Comparison of ENCODE assay signal across 17 mouse cellular contexts in the genomic region with DNA sequence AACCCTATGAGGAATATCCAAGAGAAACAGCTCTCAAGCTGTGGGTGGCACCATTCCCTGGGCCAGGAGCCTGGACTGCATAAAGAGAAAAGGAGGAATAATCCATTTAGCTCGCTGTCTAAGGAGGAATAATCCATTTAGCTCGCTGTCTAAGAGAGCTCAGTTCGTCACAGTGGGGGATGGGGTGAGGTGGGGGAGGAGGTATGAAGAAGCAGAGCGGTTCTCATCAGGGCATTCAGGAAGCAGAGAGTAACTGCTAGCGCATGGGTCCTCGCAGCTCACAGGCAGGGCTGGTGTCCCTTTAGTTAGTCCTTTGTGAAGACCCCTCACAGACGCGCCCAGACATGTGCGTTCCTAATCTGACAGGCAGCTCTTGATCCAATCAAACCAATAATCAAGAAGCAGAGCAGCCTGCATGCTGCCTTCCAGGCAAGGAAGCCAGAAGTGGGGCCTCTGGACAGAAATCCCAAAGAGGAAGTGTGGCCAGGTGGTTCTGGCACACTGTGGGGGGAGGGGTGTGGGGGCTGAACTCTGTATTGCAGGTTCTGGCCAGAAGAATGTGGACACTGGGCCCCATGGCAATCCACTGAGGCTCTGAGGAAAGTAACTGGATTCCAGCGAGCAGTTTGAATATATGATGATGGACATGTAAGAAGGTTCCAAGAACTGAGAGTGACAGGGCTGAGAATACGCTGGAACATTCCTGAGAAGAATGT. TPM values are rescaled to one million over a fixed set of nuclear protein-coding genes. Genes with fewer than 3 reads are reported as not detected.
DNase-seq lines count a peak whose midpoint lies in the region; ATAC-seq and TF ChIP-seq lines count a peak whose summit lies in the region.
"Had no signal": no experiment of that assay in that cellular context is flagged by ENCODE, and none has a peak within 500 bp of the region (broad histone marks: within the 10 kb centered on the region; RNA-seq: fewer than 3 reads in every experiment).

No protein-coding gene starts in this region.

- H3K4me3 ChIP-seq in midbrain, embryonic 12.5 days: no peak overlapping the region
- no peak overlapping the region for H3K4me3 ChIP-seq in midbrain, postnatal 0 days (ENCODE audit: low read depth, low read length)
- H3K4me3 ChIP-seq in embryonic facial prominence, embryonic 15.5 days (replicated peaks): no peak overlapping the region
- H3K4me3 ChIP-seq in forebrain, embryonic 11.5 days (ENCODE audit: low read depth, low read length): no peak overlapping the region
- H3K4me3 ChIP-seq: erythroblast, embryonic 14.5 days; heart, embryonic 15.5 days had no signal

- H3K27me3 ChIP-seq in midbrain, embryonic 12.5 days: peaks cover 38% of the 10 kb centered on the region
- no peaks in the 10 kb centered on the region for H3K27me3 ChIP-seq in midbrain, postnatal 0 days (ENCODE audit: insufficient read depth, low read length)
- no peaks in the 10 kb centered on the region for H3K27me3 ChIP-seq in embryonic facial prominence, embryonic 15.5 days
- H3K27me3 ChIP-seq in forebrain, embryonic 11.5 days (ENCODE audit: control insufficient read depth, insufficient read depth, low read length): no peaks in the 10 kb centered on the region
- H3K27me3 ChIP-seq: heart, embryonic 15.5 days had no signal

- H3K4me1 ChIP-seq in midbrain, embryonic 12.5 days: peaks cover 8% of the 10 kb centered on the region; the same call in 1 of the 2 replicates
- no peaks in the 10 kb centered on the region for H3K4me1 ChIP-seq in midbrain, postnatal 0 days (ENCODE audit: insufficient read depth, low read length)
- H3K4me1 ChIP-seq in embryonic facial prominence, embryonic 15.5 days: 0 out of 2 replicates have a peak, but pooled peaks cover 5% of the 10 kb centered on the region
- no peaks in the 10 kb centered on the region for H3K4me1 ChIP-seq in forebrain, embryonic 11.5 days (replicated peaks; ENCODE audit: control insufficient read depth, insufficient read depth, low read length)
- H3K4me1 ChIP-seq: heart, embryonic 15.5 days had no signal

- no peak overlapping the region for H3K9ac ChIP-seq in midbrain, embryonic 12.5 days (replicated peaks)
- H3K9ac ChIP-seq in midbrain, postnatal 0 days (replicated peaks; ENCODE audit: low read length, poor library complexity, severe bottlenecking): no peak overlapping the region
- no peak overlapping the region for H3K9ac ChIP-seq in embryonic facial prominence, embryonic 15.5 days
- no peak overlapping the region for H3K9ac ChIP-seq in forebrain, embryonic 11.5 days (ENCODE audit: low read length)
- H3K9ac ChIP-seq: heart, embryonic 15.5 days had no signal

- no peaks in the 10 kb centered on the region for H3K9me3 ChIP-seq in midbrain, embryonic 12.5 days
- H3K9me3 ChIP-seq in midbrain, postnatal 0 days (ENCODE audit: low read length): no peaks in the 10 kb centered on the region
- no peaks in the 10 kb centered on the region for H3K9me3 ChIP-seq in embryonic facial prominence, embryonic 15.5 days (replicated peaks)
- H3K9me3 ChIP-seq in forebrain, embryonic 11.5 days (ENCODE audit: control insufficient read depth, low read length): no peaks in the 10 kb centered on the region
- H3K9me3 ChIP-seq: heart, embryonic 15.5 days had no signal

- H3K36me3 ChIP-seq in midbrain, embryonic 12.5 days: no peaks in the 10 kb centered on the region
- H3K36me3 ChIP-seq in midbrain, postnatal 0 days (ENCODE audit: insufficient read depth, low read length): no peaks in the 10 kb centered on the region
- H3K36me3 ChIP-seq in embryonic facial prominence, embryonic 15.5 days: no peaks in the 10 kb centered on the region
- H3K36me3 ChIP-seq in forebrain, embryonic 11.5 days (ENCODE audit: control insufficient read depth, insufficient read depth, low read length): no peaks in the 10 kb centered on the region
- H3K36me3 ChIP-seq: heart, embryonic 15.5 days had no signal

- H3K4me2 ChIP-seq in midbrain, embryonic 12.5 days (replicated peaks): no peak overlapping the region
- H3K4me2 ChIP-seq in midbrain, postnatal 0 days (ENCODE audit: low read depth, low read length, poor library complexity, severe bottlenecking): no peak overlapping the region
- H3K4me2 ChIP-seq in embryonic facial prominence, embryonic 15.5 days (replicated peaks): no peak overlapping the region
- H3K4me2 ChIP-seq in forebrain, embryonic 11.5 days (ENCODE audit: low read depth, low read length, severe bottlenecking): no peak overlapping the region
- H3K4me2 ChIP-seq: heart, embryonic 15.5 days had no signal

- no peak for ATAC-seq in CD4-positive, CD25-positive, alpha-beta regulatory T cell, adult 4 months
- peak; percentile 91 for ATAC-seq in midbrain, embryonic 12.5 days (ENCODE audit: low FRiP score, low read depth)
- no peak for ATAC-seq in midbrain, postnatal 0 days (ENCODE audit: low FRiP score)
- ATAC-seq in embryonic facial prominence, embryonic 15.5 days (ENCODE audit: insufficient number of reproducible peaks, low FRiP score, low TSS enrichment, low read depth): peak; percentile 51; the same call in 1 of the 2 replicates
- no peak for ATAC-seq in forebrain, embryonic 11.5 days (replicated peaks; ENCODE audit: low FRiP score)
- ATAC-seq: activated CD4-positive, CD25-positive, alpha-beta regulatory T cell, adult 4 months; hindbrain, embryonic 16.5 days had no signal

- no peak for TF ChIP-seq CTCF in midbrain, postnatal 0 days (IDR thresholded peaks at IDR 0.05)

- DNase-seq in CD4-positive, CD25-positive, alpha-beta regulatory T cell, adult 2 months (ENCODE audit: low read depth, low spot score): peak; percentile 41
- no peak for DNase-seq in midbrain, postnatal 0 days (ENCODE audit: low spot score)
- peak; percentile 46 for DNase-seq in retina, postnatal 7 days (ENCODE audit: low read depth, low spot score)
- DNase-seq in forebrain, embryonic 11.5 days (ENCODE audit: low spot score): no peak
- DNase-seq in urinary bladder, postnatal 10 days (ENCODE audit: low spot score): no peak
- DNase-seq: cerebellum, postnatal 10 days; gastrocnemius, postnatal 14 days; lung, adult 18-20 months; thymus, postnatal 25 days had no signal

- H3K27ac ChIP-seq in midbrain, embryonic 12.5 days (replicated peaks): no peak overlapping the region
- no peak overlapping the region for H3K27ac ChIP-seq in midbrain, postnatal 0 days (ENCODE audit: low read depth, low read length)
- no peak overlapping the region for H3K27ac ChIP-seq in embryonic facial prominence, embryonic 15.5 days (replicated peaks)
- no peak overlapping the region for H3K27ac ChIP-seq in forebrain, embryonic 11.5 days (ENCODE audit: low read depth, low read length)
- H3K27ac ChIP-seq: heart, embryonic 15.5 days; kidney, postnatal 0 days had no signal

- WGBS in midbrain, embryonic 12.5 days: 41% methylated on average over 11 of the region's 11 CpGs
- WGBS in midbrain, postnatal 0 days: 28% methylated on average over 11 of the region's 11 CpGs
- WGBS in embryonic facial prominence, embryonic 15.5 days: 49% methylated on average over 11 of the region's 11 CpGs
- WGBS in forebrain, embryonic 11.5 days: 45% methylated on average over 11 of the region's 11 CpGs

RNA-seq across cellular contexts. Expression of a gene that starts 9.4 kb away (rescaled TPM):
- polyA plus RNA-seq in CD4-positive, CD25-positive, alpha-beta regulatory T cell, adult 4 months (2017; shearing (Covaris generic)): 100 to 1,000 TPM; 102 to 165 TPM
- 5.7 and 6.1 TPM in 2 replicates for polyA plus RNA-seq in midbrain, embryonic 12.5 days (2016; fragmentation: Nextera tagmentation; extraction: Ambion mirVana)
- total RNA-seq in midbrain, postnatal 0 days (2014; rRNA removed): 11.0 and 12.9 TPM in 2 replicates
- polyA plus RNA-seq in midbrain, postnatal 0 days (2015; fragmentation: Nextera tagmentation; extraction: Ambion mirVana): 5.4 and 6.7 TPM in 2 replicates
- polyA plus RNA-seq in embryonic facial prominence, embryonic 15.5 days (2015; fragmentation: Nextera tagmentation; extraction: Ambion mirVana): 13.0 and 13.2 TPM in 2 replicates
- 2.9 and 4.1 TPM in 2 replicates for polyA plus RNA-seq in forebrain, embryonic 11.5 days (2014; fragmentation: Nextera tagmentation; extraction: Ambion mirVana)

RNA-seq across cellular contexts. Expression of a gene that starts 51.1 kb away (rescaled TPM):
- 100 to 1,000 TPM; 116 to 118 TPM for polyA plus RNA-seq in CD4-positive, CD25-positive, alpha-beta regulatory T cell, adult 4 months (2017; shearing (Covaris generic))
- 111 and 113 TPM in 2 replicates for polyA plus RNA-seq in midbrain, embryonic 12.5 days (2016; fragmentation: Nextera tagmentation; extraction: Ambion mirVana)
- total RNA-seq in midbrain, postnatal 0 days (2014; rRNA removed): 23.1 and 25.2 TPM in 2 replicates
- 77.8 and 81.9 TPM in 2 replicates for polyA plus RNA-seq in midbrain, postnatal 0 days (2015; fragmentation: Nextera tagmentation; extraction: Ambion mirVana)
- polyA plus RNA-seq in embryonic facial prominence, embryonic 15.5 days (2015; fragmentation: Nextera tagmentation; extraction: Ambion mirVana): 105 and 110 TPM in 2 replicates
- 115 and 116 TPM in 2 replicates for polyA plus RNA-seq in forebrain, embryonic 11.5 days (2014; fragmentation: Nextera tagmentation; extraction: Ambion mirVana)

Comparison
In these comparisons a context has a peak if more than half of its experiments do, and no peak if none do; other contexts are left out.
1. ATAC-seq: peak in midbrain, embryonic 12.5 days (single experiment) and embryonic facial prominence, embryonic 15.5 days (single experiment); none in CD4-positive, CD25-positive, alpha-beta regulatory T cell, adult 4 months (single experiment), midbrain, postnatal 0 days (single experiment) and forebrain, embryonic 11.5 days (single experiment).
2. DNase-seq: peak in CD4-positive, CD25-positive, alpha-beta regulatory T cell, adult 2 months (single experiment) and retina, postnatal 7 days (single experiment); none in midbrain, postnatal 0 days (single experiment), forebrain, embryonic 11.5 days (single experiment) and urinary bladder, postnatal 10 days (single experiment).